Mouse (Mus musculus): ENCODE data around the gene Hoga1. TPM values are rescaled to one million over a fixed set of nuclear protein-coding genes. Genes with fewer than 3 reads are reported as not detected.
A peak's percentile ranks its signal among the peaks of the same experiment; 100 is the strongest.

The Hoga1 gene
- polyA plus RNA-seq, 1 experiment from 2014 or later = 1.6 TPM

DNA sequence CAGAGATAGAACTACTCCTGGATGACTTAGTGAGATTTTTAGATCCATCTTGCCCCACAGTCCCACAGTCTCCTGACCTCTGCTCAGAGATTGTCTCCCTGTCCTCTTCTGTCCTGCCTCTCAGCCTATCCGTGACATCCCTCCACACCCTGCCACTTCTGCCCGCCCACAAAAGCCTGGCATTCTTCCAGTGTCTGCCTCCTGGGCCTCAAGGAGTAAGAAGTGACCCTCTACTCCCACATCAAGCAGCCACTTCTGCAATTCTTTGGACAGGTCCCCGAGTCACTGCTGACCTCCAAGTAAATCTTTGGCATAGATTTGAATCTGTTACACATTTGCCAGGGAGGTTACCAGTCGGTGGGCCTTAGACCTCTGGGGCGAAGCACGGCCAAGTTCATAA lies 8.8 kb downstream of the Hoga1 start:
- Histone ChIP-seq H3K4me1 (replicated peaks) (no peaks in the 10 kb centered on the region), H3K9me3 (no peaks in the 10 kb centered on the region), H3K27me3 (replicated peaks) (no peaks in the 10 kb centered on the region), H3K9ac (no peak overlapping the region), H3K4me3 (replicated peaks) (no peak overlapping the region), H3K4me2 (replicated peaks) (no peak overlapping the region), H3K36me3 (no peaks in the 10 kb centered on the region), H3K27ac (no peak overlapping the region)
- 71% methylated on average over 6 of the region's 6 CpGs for WGBS
- no peak for ATAC-seq

DNA sequence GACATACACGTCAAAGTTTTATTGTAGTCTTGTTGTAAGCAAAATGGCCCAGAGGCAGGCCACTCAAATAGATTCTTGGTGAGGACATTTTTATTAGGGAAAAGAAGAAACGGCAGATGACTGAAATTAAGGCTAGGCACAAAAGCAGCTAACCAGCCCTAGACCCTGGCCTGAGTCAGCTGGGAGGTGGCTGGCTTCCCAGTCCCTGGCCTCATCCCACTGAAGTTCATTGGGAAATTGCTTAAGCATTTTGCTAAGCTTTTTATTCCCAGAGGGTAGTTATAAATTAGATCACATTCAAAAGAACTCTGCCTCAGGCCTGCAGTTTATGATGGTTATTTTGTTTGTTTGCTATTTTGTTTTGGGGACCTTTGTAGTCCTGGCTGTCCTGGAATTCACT lies 10.5 kb downstream of the Hoga1 start:
- Histone ChIP-seq H3K36me3 (no peaks in the 10 kb centered on the region), H3K4me1 (replicated peaks) (no peaks in the 10 kb centered on the region), H3K27me3 (replicated peaks) (no peaks in the 10 kb centered on the region), H3K27ac (no peak overlapping the region), H3K9me3 (no peaks in the 10 kb centered on the region), H3K4me3 (replicated peaks) (no peak overlapping the region), H3K4me2 (replicated peaks) (no peak overlapping the region), H3K9ac (no peak overlapping the region)
- WGBS = 75% methylated on average over 2 of the region's 2 CpGs
- ATAC-seq = no peak

DNA sequence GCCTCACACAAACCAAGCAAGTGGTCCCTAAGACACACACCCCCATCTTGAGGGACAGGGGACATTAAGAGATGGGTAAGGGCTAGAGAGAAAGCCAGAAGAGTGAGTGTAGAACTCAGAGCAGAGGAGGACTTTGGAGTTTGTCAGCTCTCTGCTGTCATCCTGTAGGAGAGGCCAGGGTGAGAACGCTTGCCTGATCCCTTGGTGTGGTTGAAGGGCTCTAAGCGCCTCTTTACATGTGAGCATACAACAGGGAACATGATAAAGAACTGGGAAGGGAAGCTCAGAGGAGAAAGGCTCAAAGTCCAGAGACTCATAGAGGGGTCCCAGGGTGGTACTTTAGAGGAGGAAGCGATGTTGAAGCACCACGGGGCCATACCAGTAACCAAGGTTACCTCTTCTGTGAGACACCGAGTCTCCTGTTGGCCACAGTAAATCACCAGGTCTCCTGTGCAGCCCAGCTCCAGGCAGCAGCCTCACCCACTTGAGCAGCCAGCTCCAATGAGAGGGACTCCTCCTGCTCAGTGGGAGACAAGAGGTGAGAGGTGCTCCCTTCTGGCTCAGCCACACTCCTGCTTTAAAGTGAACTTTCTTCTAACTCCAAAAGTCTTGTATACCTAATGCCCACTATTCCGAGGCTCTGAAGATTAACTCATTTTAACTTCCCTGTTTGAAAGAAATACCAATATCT lies 11.5 kb downstream of the Hoga1 start:
- Histone ChIP-seq H3K4me3 (replicated peaks) (no peak overlapping the region), H3K4me1 (replicated peaks) (no peaks in the 10 kb centered on the region), H3K9ac (no peak overlapping the region), H3K9me3 (no peaks in the 10 kb centered on the region), H3K27me3 (replicated peaks) (no peaks in the 10 kb centered on the region), H3K4me2 (replicated peaks) (no peak overlapping the region), H3K36me3 (no peaks in the 10 kb centered on the region), H3K27ac (no peak overlapping the region)
- 68% methylated on average over 6 of the region's 6 CpGs for WGBS
- ATAC-seq = peak; percentile 52; the same call in 1 of the 2 replicates

DNA sequence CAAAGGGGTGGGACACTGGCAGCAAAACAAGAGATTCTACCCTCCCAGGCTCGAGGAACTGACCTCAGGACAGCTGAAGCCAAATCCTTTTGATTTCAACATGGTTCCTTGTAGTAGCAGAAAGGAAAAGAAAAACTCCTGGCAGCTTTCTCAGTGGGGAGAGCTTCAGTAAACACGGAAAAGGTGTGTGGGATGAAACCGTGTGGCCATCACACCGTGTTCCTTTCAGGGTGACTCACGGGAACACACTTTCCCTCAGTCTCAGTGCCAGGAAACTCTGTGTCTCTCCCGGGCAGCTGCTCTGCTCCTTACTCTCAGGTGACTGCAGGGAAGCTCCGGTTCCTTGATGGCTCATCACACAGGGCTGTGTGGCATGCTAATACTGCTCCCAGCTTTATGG lies 13.0 kb downstream of the Hoga1 start:
- H3K27me3 ChIP-seq (replicated peaks) = no peaks in the 10 kb centered on the region
- H3K27ac ChIP-seq = no peak overlapping the region
- H3K9me3 ChIP-seq = no peaks in the 10 kb centered on the region
- H3K4me1 ChIP-seq (replicated peaks) = no peaks in the 10 kb centered on the region
- H3K4me2 ChIP-seq (replicated peaks) = no peak overlapping the region
- H3K9ac ChIP-seq = no peak overlapping the region
- no peaks in the 10 kb centered on the region for H3K36me3 ChIP-seq
- no peak for ATAC-seq
- 57% methylated on average over 7 of the region's 7 CpGs for WGBS
- H3K4me3 ChIP-seq (replicated peaks) = no peak overlapping the region

DNA sequence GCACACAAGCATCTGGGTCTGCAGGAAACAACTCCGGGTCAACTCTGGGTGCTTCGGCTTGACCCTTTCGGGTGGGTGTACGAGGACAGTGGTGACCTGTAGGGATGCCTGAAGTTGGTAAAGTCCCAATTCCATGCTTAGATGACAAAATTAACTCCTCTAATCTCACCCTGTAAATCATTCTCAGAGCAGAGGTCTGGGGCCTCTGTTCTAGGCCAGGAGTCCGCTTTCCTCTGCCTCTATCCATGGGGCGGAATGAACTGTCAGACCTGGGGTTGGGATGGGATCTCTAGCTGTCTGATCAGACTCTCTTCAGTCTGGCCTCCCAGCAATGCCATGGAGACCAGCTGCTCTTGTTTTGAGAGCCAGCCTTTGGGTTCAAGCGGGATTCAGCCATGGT lies 16.0 kb downstream of the Hoga1 start:
- ATAC-seq = no peak
- H3K27me3 ChIP-seq (replicated peaks) = no peaks in the 10 kb centered on the region
- WGBS = 88% methylated on average over 7 of the region's 7 CpGs

DNA sequence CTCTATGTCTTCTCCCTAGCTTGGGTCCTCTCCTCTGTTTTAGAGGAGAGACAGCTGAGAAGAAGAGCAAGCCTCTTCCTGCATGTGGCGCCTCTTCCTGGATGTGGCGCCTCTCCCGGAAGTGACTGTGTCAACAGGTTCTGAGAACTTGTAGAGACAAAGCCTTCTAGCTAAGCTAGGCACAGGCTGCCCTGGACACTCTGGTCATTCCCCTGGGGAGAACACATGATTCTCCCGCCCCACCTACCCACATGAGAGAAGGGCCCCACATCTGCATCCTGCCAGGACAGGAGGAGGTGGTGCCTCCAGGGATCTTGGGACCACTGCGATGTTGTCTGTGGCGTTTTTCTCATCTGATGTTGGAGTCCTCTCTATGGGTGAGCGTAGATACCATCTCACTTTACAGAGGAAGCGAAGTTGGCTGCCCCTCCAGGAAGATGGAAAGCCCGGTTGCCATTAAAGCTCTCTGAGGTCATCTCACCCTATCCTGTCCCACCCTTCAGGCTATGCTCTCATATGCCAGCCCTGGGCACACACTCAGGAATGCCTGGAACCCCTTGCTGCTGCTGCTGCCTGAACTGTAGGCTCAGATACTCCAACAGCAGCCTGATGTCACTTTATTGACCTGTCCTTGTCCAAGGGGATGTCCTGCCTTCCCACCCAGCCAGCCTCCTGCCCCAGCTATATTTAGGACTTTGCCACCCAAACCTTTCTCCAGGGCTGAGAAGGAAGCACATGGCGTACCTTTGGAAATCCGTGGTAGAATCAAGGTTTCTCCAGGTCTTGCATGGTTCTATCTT lies 23.2 kb downstream of the Hoga1 start:
- Histone ChIP-seq H3K36me3 (no peaks in the 10 kb centered on the region), H3K4me2 (replicated peaks) (no peak overlapping the region), H3K9me3 (no peaks in the 10 kb centered on the region), H3K4me3 (replicated peaks) (no peak overlapping the region), H3K27ac (no peak overlapping the region), H3K9ac (no peak overlapping the region), H3K4me1 (replicated peaks) (no peaks in the 10 kb centered on the region), H3K27me3 (replicated peaks) (no peaks in the 10 kb centered on the region)
- ATAC-seq = no peak
- 81% methylated on average over 11 of the region's 11 CpGs for WGBS

More for the DNA sequence above, 16.0 kb downstream of the Hoga1 start:
- no peak overlapping the region for H3K9ac ChIP-seq
- H3K9me3 ChIP-seq = no peaks in the 10 kb centered on the region
- no peak overlapping the region for H3K27ac ChIP-seq
- H3K4me3 ChIP-seq (replicated peaks) = no peak overlapping the region
- no peaks in the 10 kb centered on the region for H3K36me3 ChIP-seq
- H3K4me1 ChIP-seq (replicated peaks) = no peaks in the 10 kb centered on the region
- no peak overlapping the region for H3K4me2 ChIP-seq (replicated peaks)

DNA sequence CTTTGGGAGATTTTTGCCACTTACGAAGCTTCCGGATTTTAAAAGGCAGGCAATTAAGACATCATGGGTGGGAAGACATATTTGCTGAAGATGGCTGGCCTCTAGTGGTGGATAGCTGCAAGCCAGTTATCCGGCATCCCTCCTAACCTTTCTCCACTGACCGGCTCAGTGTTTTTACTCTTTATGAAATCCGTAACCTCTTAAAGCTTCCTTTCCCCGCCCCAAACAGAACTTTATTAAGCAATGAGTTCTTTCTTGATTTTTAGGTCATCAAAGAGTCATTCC lies 23.8 kb downstream of the Hoga1 start:
- no peak for ATAC-seq
- Histone ChIP-seq H3K9ac (no peak overlapping the region), H3K36me3 (no peaks in the 10 kb centered on the region), H3K4me1 (replicated peaks) (no peaks in the 10 kb centered on the region), H3K27ac (no peak overlapping the region), H3K4me3 (replicated peaks) (no peak overlapping the region), H3K9me3 (no peaks in the 10 kb centered on the region), H3K27me3 (replicated peaks) (no peaks in the 10 kb centered on the region), H3K4me2 (replicated peaks) (no peak overlapping the region)
- WGBS = 50% methylated on average over 6 of the region's 6 CpGs

DNA sequence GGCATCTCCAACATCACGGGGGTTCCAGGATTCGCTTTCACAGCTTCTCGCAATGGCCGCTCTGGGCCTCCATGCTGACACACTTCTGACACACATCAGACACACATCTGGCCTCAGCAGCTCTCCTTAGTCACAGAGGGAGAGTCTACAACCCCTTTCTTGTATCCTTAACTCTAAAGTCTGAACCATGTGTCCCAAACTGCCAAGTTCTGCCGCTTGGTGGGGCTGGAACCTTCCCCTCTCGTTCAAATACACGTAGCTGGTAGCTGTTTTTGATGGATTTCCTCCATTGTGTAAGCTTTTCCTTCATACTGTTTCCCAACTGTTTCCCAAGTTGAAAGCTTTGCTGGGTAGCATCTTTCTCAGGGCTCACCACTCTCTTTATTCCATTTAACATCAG lies 25.8 kb downstream of the Hoga1 start:
- H3K4me1 ChIP-seq (replicated peaks) = no peaks in the 10 kb centered on the region
- no peak overlapping the region for H3K4me3 ChIP-seq (replicated peaks)

DNA sequence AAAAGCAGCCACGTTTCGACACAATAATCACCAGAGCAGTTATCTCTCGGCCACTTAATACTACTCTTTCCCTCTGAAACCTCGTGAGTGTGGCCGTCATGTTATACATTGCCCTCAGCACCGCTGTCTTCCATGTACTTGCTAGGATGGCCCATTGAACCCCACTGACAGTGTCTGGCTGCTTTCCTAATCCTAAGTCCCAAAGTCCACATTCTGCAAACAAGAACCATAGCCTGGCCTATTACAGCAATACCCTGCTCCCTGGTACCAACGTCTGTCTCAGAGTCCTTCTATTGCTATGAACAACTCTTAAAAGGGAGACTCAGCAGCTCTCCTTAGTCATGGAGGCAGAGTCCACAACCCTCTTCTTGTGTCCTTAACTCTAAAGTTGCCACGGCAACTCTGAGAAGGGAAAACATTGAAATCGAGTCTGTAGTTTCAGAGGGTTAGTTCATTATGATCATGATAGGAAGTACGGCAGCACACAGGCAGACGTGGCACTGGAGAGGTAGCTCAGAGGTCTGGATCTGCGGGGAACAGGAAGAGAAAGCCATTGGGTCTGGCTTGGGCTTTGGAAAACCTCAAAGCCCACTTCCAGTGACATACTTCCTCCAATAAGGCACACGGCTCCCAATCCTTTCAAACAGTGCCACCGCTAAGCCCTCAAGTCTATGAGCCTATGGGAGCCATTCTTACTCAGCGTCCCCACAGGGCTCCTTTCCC lies 26.6 kb downstream of the Hoga1 start:
- 74% methylated on average over 15 of the region's 15 CpGs for WGBS

More for the DNA sequence above, 25.8 kb downstream of the Hoga1 start:
- H3K27ac ChIP-seq = no peak overlapping the region
- no peaks in the 10 kb centered on the region for H3K36me3 ChIP-seq
- H3K4me2 ChIP-seq (replicated peaks) = no peak overlapping the region
- H3K9me3 ChIP-seq = no peaks in the 10 kb centered on the region
- H3K27me3 ChIP-seq (replicated peaks) = no peaks in the 10 kb centered on the region
- WGBS = 69% methylated on average over 7 of the region's 7 CpGs
- H3K9ac ChIP-seq = no peak overlapping the region
- no peak for ATAC-seq

DNA sequence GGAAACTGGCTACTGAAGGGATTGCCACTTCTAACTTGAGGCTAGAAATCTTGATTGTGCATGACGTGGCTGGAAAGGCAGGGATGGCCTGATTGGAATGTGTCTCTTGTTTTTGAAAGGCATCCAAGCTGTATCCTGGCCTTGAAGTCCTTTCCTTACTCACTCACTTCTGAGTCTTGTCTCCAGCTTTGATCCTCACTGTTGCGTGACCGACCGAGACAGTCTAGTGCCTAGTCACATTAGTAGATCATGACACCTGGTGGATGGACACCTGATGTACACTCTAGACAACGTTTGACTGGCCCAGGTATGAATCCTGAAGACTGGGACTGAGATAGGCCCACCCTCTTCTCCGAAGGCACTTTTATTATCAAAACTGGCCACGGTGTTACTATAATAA lies 27.4 kb downstream of the Hoga1 start:
- 73% methylated on average over 7 of the region's 7 CpGs for WGBS
- Histone ChIP-seq H3K27ac (no peak overlapping the region), H3K36me3 (no peaks in the 10 kb centered on the region)

More for the DNA sequence above, 26.6 kb downstream of the Hoga1 start:
- no peak overlapping the region for H3K4me3 ChIP-seq (replicated peaks)
- H3K4me1 ChIP-seq (replicated peaks) = no peaks in the 10 kb centered on the region
- H3K4me2 ChIP-seq (replicated peaks) = no peak overlapping the region
- no peaks in the 10 kb centered on the region for H3K9me3 ChIP-seq
- H3K27me3 ChIP-seq (replicated peaks) = no peaks in the 10 kb centered on the region
- no peaks in the 10 kb centered on the region for H3K36me3 ChIP-seq
- no peak overlapping the region for H3K9ac ChIP-seq
- peak overlapping the region; percentile 48 for H3K27ac ChIP-seq
- peak; percentile 90 for ATAC-seq

DNA sequence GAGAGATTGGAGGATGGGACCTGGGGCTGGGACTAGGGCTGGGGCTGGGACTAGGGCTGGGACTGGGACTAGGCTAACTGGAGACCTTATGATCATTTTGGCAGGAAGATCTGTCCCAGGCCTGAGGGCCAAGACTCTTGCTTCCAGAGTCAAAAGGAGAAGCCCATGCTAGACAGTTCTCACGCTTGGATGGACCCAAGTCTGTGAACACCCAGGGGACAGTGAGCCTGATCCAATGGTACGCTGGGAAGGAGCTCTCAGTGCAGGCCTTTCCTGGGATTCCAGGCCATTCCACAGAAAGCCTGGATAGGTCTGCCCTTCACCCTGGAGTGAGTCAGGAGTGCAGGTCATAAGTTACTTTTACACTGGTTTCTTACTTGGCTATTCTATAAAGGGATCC lies 29.6 kb downstream of the Hoga1 start:
- Histone ChIP-seq H3K4me3 (replicated peaks) (no peak overlapping the region), H3K4me2 (replicated peaks) (no peak overlapping the region), H3K27ac (no peak overlapping the region), H3K36me3 (no peaks in the 10 kb centered on the region), H3K27me3 (replicated peaks) (no peaks in the 10 kb centered on the region), H3K9ac (no peak overlapping the region), H3K9me3 (no peaks in the 10 kb centered on the region), H3K4me1 (replicated peaks) (no peaks in the 10 kb centered on the region)
- 92% methylated on average over 2 of the region's 2 CpGs for WGBS
- no peak for ATAC-seq

More for the DNA sequence above, 27.4 kb downstream of the Hoga1 start:
- ATAC-seq = peak; percentile 34; the same call in 1 of the 2 replicates
- Histone ChIP-seq H3K4me2 (replicated peaks) (no peak overlapping the region), H3K9ac (no peak overlapping the region), H3K9me3 (no peaks in the 10 kb centered on the region), H3K4me3 (replicated peaks) (no peak overlapping the region), H3K4me1 (replicated peaks) (no peaks in the 10 kb centered on the region), H3K27me3 (replicated peaks) (no peaks in the 10 kb centered on the region)

DNA sequence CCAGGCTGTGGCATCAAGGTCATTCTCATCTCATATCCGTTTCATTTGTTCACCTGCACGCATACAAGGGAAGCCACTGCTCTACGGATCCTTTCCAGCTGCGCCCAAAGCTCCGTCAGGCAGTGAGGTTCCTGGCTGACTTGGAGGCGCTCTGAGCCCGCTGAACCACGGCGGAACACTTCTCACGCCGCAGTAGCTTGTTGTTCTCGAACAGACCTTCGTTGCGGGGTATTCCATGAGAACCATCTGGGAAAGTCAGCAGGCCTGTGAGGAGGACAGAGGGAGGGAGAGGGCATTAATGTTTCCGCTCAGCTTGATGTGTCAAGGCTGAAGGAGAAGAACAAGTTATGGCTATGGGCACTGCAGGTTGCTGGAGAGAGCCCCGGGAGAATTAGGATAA lies 30.6 kb downstream of the Hoga1 start:
- Histone ChIP-seq H3K36me3 (no peaks in the 10 kb centered on the region), H3K4me3 (replicated peaks) (no peak overlapping the region), H3K9ac (no peak overlapping the region), H3K4me1 (replicated peaks) (no peaks in the 10 kb centered on the region), H3K4me2 (replicated peaks) (no peak overlapping the region), H3K27me3 (replicated peaks) (no peaks in the 10 kb centered on the region), H3K27ac (no peak overlapping the region), H3K9me3 (no peaks in the 10 kb centered on the region)
- no peak for ATAC-seq
- WGBS = 89% methylated on average over 16 of the region's 16 CpGs

Measured in intestine, embryonic 15.5 days (tissue).